Mouse (Mus musculus) erythroblast, embryonic 14.5 days (primary cell): ENCODE measurements around the gene Ccdc39. TPM values are rescaled to one million over a fixed set of nuclear protein-coding genes. Genes with fewer than 3 reads are reported as not detected.

Experiments used
- H3K27me3 ChIP-seq: 2 replicates; pipeline ENCODE4 v1.6.1; 2012; ENCODE audit warnings: inconsistent platforms; ENCODE audit not compliant: control insufficient read depth
- H3K36me3 ChIP-seq: 2 replicates; pipeline ENCODE4 v1.6.1; 2012; ENCODE audit warnings: mild to moderate bottlenecking, inconsistent platforms; ENCODE audit not compliant: control insufficient read depth
- H3K4me1 ChIP-seq: 2 replicates; pipeline ENCODE4 v1.6.1; 2012; ENCODE audit warnings: inconsistent platforms; ENCODE audit not compliant: control insufficient read depth
- H3K4me3 ChIP-seq: replicated peaks from 2 replicates; pipeline ENCODE3; 2012; ENCODE audit warnings: moderate library complexity, mild to moderate bottlenecking, inconsistent platforms
- H3K9me3 ChIP-seq: 2 replicates; pipeline ENCODE4 v1.6.1; 2012; ENCODE audit warnings: low read length, inconsistent platforms, mixed read lengths; ENCODE audit not compliant: control insufficient read depth
- GATA1 ChIP-seq: IDR thresholded peaks from 2 replicates; pipeline ENCODE4 v1.6.1; 2012; ENCODE audit warnings: low read length, inconsistent platforms, mixed read lengths
- TAL1 ChIP-seq: IDR thresholded peaks from 3 replicates; pipeline ENCODE4 v1.6.1; 2012; ENCODE audit warnings: low read length, inconsistent platforms, mixed read lengths
- polyA plus RNA-seq: library from polyadenylated mRNA; stranded (reverse); fragments of >175 nt; gene quantifications from 2 replicates; pipeline ENCODE4 v1.2.3, GENCODE M21; 2012

The Ccdc39 gene
- polyA plus RNA-seq, 1 experiment, result not detected

GRCm38 (mm10) chr3:33864000-33864540, 20.0 kb upstream of the Ccdc39 start:
- TF ChIP-seq TAL1 (no peak), GATA1 (no peak)
- no peaks in the 10 kb centered on the region for H3K27me3 ChIP-seq
- H3K36me3 ChIP-seq, result no peaks in the 10 kb centered on the region
- no peak overlapping the region for H3K4me3 ChIP-seq
- H3K4me1 ChIP-seq, result no peaks in the 10 kb centered on the region
- no peaks in the 10 kb centered on the region for H3K9me3 ChIP-seq

DNA sequence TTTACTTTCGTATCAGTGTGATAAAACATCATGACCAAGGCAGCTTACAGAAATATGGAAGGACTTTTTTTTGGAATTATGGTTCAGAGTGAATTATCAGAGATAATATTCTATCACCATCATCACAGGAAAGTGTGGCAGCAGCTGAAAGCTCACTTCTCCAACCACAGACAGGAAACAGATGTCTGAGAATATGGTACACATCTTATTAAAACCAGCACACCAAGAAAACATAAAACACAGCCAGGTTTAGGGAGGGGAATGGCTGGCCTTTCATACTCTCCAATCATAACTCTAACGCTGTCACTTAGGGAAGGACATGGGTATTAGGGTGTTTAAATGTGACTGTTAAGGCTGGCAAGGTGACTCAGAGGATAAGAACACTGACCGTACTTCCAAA, 14.8 kb upstream of the Ccdc39 start:
- no peaks in the 10 kb centered on the region for H3K27me3 ChIP-seq
- TF ChIP-seq GATA1 (no peak), TAL1 (no peak)
- H3K9me3 ChIP-seq, result no peaks in the 10 kb centered on the region
- H3K4me1 ChIP-seq, result no peaks in the 10 kb centered on the region
- H3K36me3 ChIP-seq, result no peaks in the 10 kb centered on the region
- H3K4me3 ChIP-seq, result no peak overlapping the region

DNA sequence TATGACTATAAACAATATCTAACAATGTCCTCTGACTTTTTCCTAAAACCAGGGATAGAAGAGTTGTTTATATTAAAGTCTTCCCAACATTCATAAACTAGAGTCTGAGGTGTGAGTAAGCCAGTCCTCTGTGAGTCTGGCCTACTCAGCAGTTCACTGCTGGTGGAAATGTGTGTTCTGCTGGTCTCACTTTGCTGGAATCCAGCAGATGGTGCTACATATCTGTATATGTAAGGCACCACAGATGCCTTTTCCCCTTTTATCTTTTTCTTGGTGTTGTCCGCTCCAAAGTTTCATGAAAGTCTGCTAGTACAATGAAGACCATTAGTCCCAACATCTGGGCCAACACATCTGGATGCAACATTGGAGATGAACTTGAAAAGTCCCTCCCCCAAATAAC, 9.0 kb upstream of the Ccdc39 start:
- no peak for TF ChIP-seq GATA1
- no peak for TF ChIP-seq TAL1
- no peak overlapping the region for H3K4me3 ChIP-seq
- no peaks in the 10 kb centered on the region for H3K36me3 ChIP-seq
- H3K27me3 ChIP-seq, result no peaks in the 10 kb centered on the region
- H3K9me3 ChIP-seq, result no peaks in the 10 kb centered on the region
- no peaks in the 10 kb centered on the region for H3K4me1 ChIP-seq

DNA sequence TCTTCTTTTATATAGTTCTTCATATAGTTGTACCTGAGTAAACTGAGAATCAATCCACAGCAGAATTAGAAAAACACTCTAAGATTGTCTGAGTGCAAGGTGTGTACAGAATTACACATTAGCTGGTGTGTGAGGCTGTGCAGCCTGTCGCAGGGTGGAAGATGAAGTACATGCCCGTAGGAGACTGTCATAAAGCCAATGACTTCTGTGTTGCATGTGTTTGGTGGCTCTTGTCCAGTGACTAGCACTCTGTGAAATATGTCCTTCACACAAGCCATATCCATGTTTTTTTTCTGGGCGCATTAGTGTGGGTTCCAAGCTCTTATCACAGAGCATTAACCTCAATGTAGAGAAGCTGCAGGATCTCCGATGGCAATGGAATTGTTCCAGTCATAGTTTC, 6.7 kb upstream of the Ccdc39 start:
- Histone ChIP-seq H3K27me3 (no peaks in the 10 kb centered on the region), H3K36me3 (no peaks in the 10 kb centered on the region), H3K9me3 (no peaks in the 10 kb centered on the region), H3K4me1 (no peaks in the 10 kb centered on the region), H3K4me3 (no peak overlapping the region)
- no peak for TF ChIP-seq GATA1
- no peak for TF ChIP-seq TAL1

- Histone ChIP-seq H3K27me3 (no peaks in the 10 kb centered on the region), H3K4me3 (no peak overlapping the region), H3K36me3 (no peaks in the 10 kb centered on the region), H3K4me1 (peaks cover 3% of the 10 kb centered on the region; the same call in 1 of the 2 replicates), H3K9me3 (no peaks in the 10 kb centered on the region)
- no peak for TF ChIP-seq GATA1
- TF ChIP-seq TAL1, result no peak
These were observed 2.5 kb upstream of the Ccdc39 start for GRCm38 (mm10) chr3:33846639-33847038.

DNA sequence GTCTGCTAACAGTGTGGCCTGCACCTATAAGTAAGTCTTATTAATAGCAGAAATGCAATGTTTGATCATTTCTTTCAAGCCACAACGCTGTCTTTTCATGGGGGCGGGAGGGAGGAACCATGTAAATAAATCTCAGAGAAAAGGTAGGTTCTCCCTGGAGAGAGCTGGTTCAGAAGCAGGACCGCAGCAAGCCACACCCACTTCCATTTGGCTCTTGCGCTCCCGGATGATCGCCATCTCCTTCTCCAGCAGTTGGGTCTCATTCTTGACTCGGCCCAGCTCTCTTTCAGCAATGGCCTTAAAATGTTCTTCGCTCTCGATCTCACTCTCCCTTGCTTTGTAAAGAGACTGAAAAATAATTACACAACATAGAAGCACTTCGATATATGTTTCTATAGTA, 5.2 kb downstream of the Ccdc39 start:
- no peak for TF ChIP-seq TAL1
- TF ChIP-seq GATA1, result no peak
- H3K4me1 ChIP-seq, result peaks cover 1% of the 10 kb centered on the region; the same call in 1 of the 2 replicates
- no peaks in the 10 kb centered on the region for H3K36me3 ChIP-seq
- no peaks in the 10 kb centered on the region; the same call in 1 of the 2 replicates for H3K9me3 ChIP-seq
- no peaks in the 10 kb centered on the region for H3K27me3 ChIP-seq
- H3K4me3 ChIP-seq, result no peak overlapping the region

DNA sequence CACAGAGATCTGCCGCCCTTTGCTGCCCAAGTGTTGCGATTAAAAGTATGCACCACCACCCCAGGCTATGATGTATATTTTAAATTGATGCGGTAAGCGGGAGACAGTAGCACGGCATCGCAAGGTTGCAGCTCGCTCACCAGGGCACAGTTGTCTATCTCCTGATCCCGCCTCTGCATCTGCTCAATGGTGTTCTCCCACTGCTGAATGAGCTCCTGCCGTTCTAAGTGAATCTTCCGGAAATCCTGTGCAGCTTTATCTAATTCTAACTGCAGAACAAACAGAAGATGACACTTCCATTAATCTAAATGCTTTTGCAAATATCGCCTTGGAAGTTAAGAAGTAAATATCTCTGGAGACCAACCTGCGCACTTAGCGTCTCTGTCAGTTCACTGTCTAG, 7.5 kb downstream of the Ccdc39 start:
- Histone ChIP-seq H3K9me3 (no peaks in the 10 kb centered on the region; the same call in 1 of the 2 replicates), H3K36me3 (no peaks in the 10 kb centered on the region), H3K27me3 (no peaks in the 10 kb centered on the region), H3K4me3 (no peak overlapping the region), H3K4me1 (no peaks in the 10 kb centered on the region)
- TF ChIP-seq TAL1, result no peak
- TF ChIP-seq GATA1, result no peak

DNA sequence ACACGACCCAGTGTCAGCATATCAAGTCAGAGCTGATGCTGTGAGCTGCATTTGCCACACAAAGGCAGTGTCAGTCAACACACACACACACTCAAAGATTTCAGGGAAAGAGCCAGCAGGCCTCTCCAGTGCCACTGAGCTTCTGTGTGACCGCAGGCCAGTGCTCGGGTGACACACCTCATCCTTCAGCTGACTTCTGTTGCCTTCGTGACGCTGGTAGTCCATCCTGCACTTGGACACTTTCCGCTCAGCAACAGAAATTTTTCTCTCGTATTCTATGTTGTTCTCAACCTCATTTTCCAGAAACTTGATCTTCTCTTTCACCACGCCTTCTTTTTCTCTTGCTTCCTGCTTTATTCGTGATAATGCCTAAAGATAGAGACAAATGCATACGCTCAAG, 11.8 kb downstream of the Ccdc39 start:
- no peaks in the 10 kb centered on the region for H3K27me3 ChIP-seq
- no peaks in the 10 kb centered on the region for H3K9me3 ChIP-seq
- no peaks in the 10 kb centered on the region for H3K36me3 ChIP-seq
- H3K4me1 ChIP-seq, result no peaks in the 10 kb centered on the region
- TF ChIP-seq GATA1 (no peak), TAL1 (no peak)
- H3K4me3 ChIP-seq, result no peak overlapping the region

- no peaks in the 10 kb centered on the region for H3K4me1 ChIP-seq
- TF ChIP-seq TAL1, result no peak
- H3K27me3 ChIP-seq, result peaks cover 4% of the 10 kb centered on the region
- no peaks in the 10 kb centered on the region for H3K9me3 ChIP-seq
- H3K36me3 ChIP-seq, result no peaks in the 10 kb centered on the region
- H3K4me3 ChIP-seq, result no peak overlapping the region
These were observed 19.8 kb downstream of the Ccdc39 start for GRCm38 (mm10) chr3:33824135-33824946.

- TF ChIP-seq GATA1 (no peak), TAL1 (no peak)
- Histone ChIP-seq H3K4me1 (peaks cover 2% of the 10 kb centered on the region), H3K36me3 (peaks cover 97% of the 10 kb centered on the region), H3K9me3 (no peaks in the 10 kb centered on the region; the same call in 1 of the 2 replicates), H3K4me3 (no peak overlapping the region), H3K27me3 (no peaks in the 10 kb centered on the region)
These were observed 37.0 kb downstream of the Ccdc39 start for GRCm38 (mm10) chr3:33807151-33807550.
